Mouse (Mus musculus) frontal cortex, postnatal 14 days (tissue): ENCODE measurements at regions not wholly inside any gene's neighbourhood (a gene's known extent, or its start where the extent isn't known, plus 50 kb on each side); places are given as distances from the start of the nearest gene placed in this dataset.
A peak's percentile ranks its signal among the peaks of the same experiment; 100 is the strongest.

Experiments
- DNase-seq, 2 experiments: peaks; one replicate each; pipeline ENCODE4 v3.0.0; 2022; ENCODE audit warnings: low spot score in 2 of 2

GRCm38 (mm10) chr11:64655162-64655561 lies 218.7 kb upstream of the F930015N05Rik start:
- no peak for DNase-seq

- DNase-seq: no peak
These were observed 226.7 kb upstream of the F930015N05Rik start for GRCm38 (mm10) chr11:64663166-64663565.

GRCm38 (mm10) chr11:64667010-64667409 lies 230.6 kb upstream of the F930015N05Rik start:
- DNase-seq: no peak

- DNase-seq: no peak
These were observed 231.1 kb upstream of the F930015N05Rik start for GRCm38 (mm10) chr11:64667521-64667920.

- no peak for DNase-seq
These were observed 235.4 kb upstream of the F930015N05Rik start for GRCm38 (mm10) chr11:64671898-64672297.

GRCm38 (mm10) chr11:64673546-64673945 lies 237.1 kb upstream of the F930015N05Rik start:
- no peak for DNase-seq

GRCm38 (mm10) chr11:64703776-64704175 lies 267.3 kb upstream of the F930015N05Rik start:
- no peak for DNase-seq

- DNase-seq: no peak
These were observed 267.0 kb upstream of the Elac2 start for GRCm38 (mm10) chr11:64711801-64712200.

GRCm38 (mm10) chr11:64715182-64715581 lies 263.7 kb upstream of the Elac2 start:
- DNase-seq: no peak

- peak; percentile 34 to 77 for DNase-seq
These were observed 260.3 kb upstream of the Elac2 start for GRCm38 (mm10) chr11:64718316-64719085.

- DNase-seq: no peak
These were observed 252.6 kb upstream of the Elac2 start for GRCm38 (mm10) chr11:64726249-64726648.

- no peak for DNase-seq
These were observed 250.9 kb upstream of the Elac2 start for GRCm38 (mm10) chr11:64727841-64728421.

GRCm38 (mm10) chr11:64738948-64739347 lies 239.9 kb upstream of the Elac2 start:
- no peak for DNase-seq

- no peak for DNase-seq
These were observed 235.1 kb upstream of the Elac2 start for GRCm38 (mm10) chr11:64743753-64744152.

GRCm38 (mm10) chr11:64746146-64746545 lies 232.7 kb upstream of the Elac2 start:
- no peak for DNase-seq

- no peak for DNase-seq
These were observed 228.9 kb upstream of the Elac2 start for GRCm38 (mm10) chr11:64749976-64750375.

- DNase-seq: no peak
These were observed 226.5 kb upstream of the Elac2 start for GRCm38 (mm10) chr11:64752299-64752698.

GRCm38 (mm10) chr11:64752816-64753215 lies 226.0 kb upstream of the Elac2 start:
- DNase-seq: no peak

GRCm38 (mm10) chr11:64754076-64754475 lies 224.8 kb upstream of the Elac2 start:
- DNase-seq: no peak

- DNase-seq: no peak
These were observed 223.3 kb upstream of the Elac2 start for GRCm38 (mm10) chr11:64755563-64755962.

GRCm38 (mm10) chr11:64760626-64761025 lies 218.2 kb upstream of the Elac2 start:
- DNase-seq: no peak

- DNase-seq: no peak
These were observed 216.1 kb upstream of the Elac2 start for GRCm38 (mm10) chr11:64762755-64763154.

GRCm38 (mm10) chr11:64764056-64764455 lies 214.8 kb upstream of the Elac2 start:
- DNase-seq: no peak
